Comparison of ENCODE assay signal across 10 mouse cellular contexts in the genomic region with DNA sequence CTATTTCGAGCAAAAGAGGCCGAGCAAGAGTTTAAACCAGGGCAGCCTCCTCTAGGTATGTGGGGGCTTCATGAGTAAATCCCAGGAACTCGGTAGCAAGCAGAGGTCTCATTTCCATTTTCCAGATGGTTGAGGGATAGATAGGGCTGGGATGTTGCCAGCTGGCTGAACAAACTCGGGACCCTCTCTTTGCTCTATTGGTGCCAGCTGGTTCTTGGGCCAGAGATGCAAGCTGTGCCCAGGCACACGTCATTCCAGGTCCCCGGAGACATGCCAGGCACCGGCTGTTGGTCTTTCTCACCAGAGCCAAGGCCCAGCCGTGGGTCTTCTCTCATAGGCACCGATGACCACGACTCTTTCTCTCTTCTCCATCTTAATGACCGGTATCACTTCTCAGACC.
DNase-seq lines count a peak whose midpoint lies in the region; ATAC-seq and TF ChIP-seq lines count a peak whose summit lies in the region.
"Had no signal": no experiment of that assay in that cellular context is flagged by ENCODE, and none has a peak within 500 bp of the region (broad histone marks: within the 10 kb centered on the region; RNA-seq: fewer than 3 reads in every experiment).

No protein-coding gene starts in this region.

- no peak for TF ChIP-seq POLR2A in MEL (IDR thresholded peaks at IDR 0.05; ENCODE audit: control insufficient read depth in 1 of 2, insufficient read depth in 1 of 2, low read depth in 1 of 2, low read length in 2 of 2, poor library complexity in 1 of 2)

- TF ChIP-seq CTCF in MEL (IDR thresholded peaks at IDR 0.05 in 2 of 3, conservative IDR thresholded peaks at IDR 0.05 in 1 of 3; ENCODE audit: control insufficient read depth in 1 of 3, insufficient read depth in 1 of 3, low read depth in 2 of 3, low read length in 3 of 3, poor library complexity in 1 of 3, severe bottlenecking in 1 of 3) = no peak

- ATAC-seq in heart, embryonic 11.5 days (replicated peaks; ENCODE audit: insufficient number of reproducible peaks, low FRiP score, low TSS enrichment) = no peak

- TF ChIP-seq EP300 in MEL (IDR thresholded peaks at IDR 0.05; ENCODE audit: low read depth in 1 of 2, low read length in 2 of 2) = no peak

- H3K27ac ChIP-seq in heart, embryonic 10.5 days = no peak overlapping the region
- no peak overlapping the region for H3K27ac ChIP-seq in heart, embryonic 11.5 days (ENCODE audit: low read depth, low read length)
- H3K27ac ChIP-seq in MEL (ENCODE audit: control insufficient read depth, low read depth, low read length) = no peak overlapping the region
- no peak overlapping the region for H3K27ac ChIP-seq in limb, embryonic 10.5 days
- H3K27ac ChIP-seq: embryonic facial prominence, embryonic 15.5 days; heart, embryonic 13.5 days had no signal

- peaks cover 29% of the 10 kb centered on the region for H3K4me1 ChIP-seq in heart, embryonic 10.5 days
- peaks cover 7% of the 10 kb centered on the region; the same call in 1 of the 2 replicates for H3K4me1 ChIP-seq in heart, embryonic 11.5 days (ENCODE audit: control insufficient read depth, insufficient read depth, low read length)
- H3K4me1 ChIP-seq in MEL (ENCODE audit: control insufficient read depth in 1 of 2, insufficient read depth in 2 of 2, low read length in 2 of 2) = peaks cover 3 to 11% of the 10 kb centered on the region in 2 experiments
- H3K4me1 ChIP-seq in limb, embryonic 10.5 days = peaks cover 14% of the 10 kb centered on the region; the same call in 1 of the 2 replicates

- H3K4me3 ChIP-seq in heart, embryonic 10.5 days = no peak overlapping the region
- H3K4me3 ChIP-seq in heart, embryonic 11.5 days (ENCODE audit: low read depth, low read length) = no peak overlapping the region
- H3K4me3 ChIP-seq in MEL (ENCODE audit: control insufficient read depth in 1 of 2, insufficient read depth in 1 of 2, low read depth in 2 of 2, low read length in 2 of 2) = peak overlapping the region; percentile 42 to 43; a peak in 3 of 4 replicates
- no peak overlapping the region for H3K4me3 ChIP-seq in limb, embryonic 10.5 days
- H3K4me3 ChIP-seq: embryonic facial prominence, embryonic 15.5 days; heart, embryonic 13.5 days had no signal

- TF ChIP-seq RAD21 in MEL (IDR thresholded peaks at IDR 0.05; ENCODE audit: low read depth, low read length) = no peak

- H3K36me3 ChIP-seq in heart, embryonic 10.5 days = no peaks in the 10 kb centered on the region
- no peaks in the 10 kb centered on the region for H3K36me3 ChIP-seq in heart, embryonic 11.5 days (ENCODE audit: control insufficient read depth, insufficient read depth, low read length)
- H3K36me3 ChIP-seq in MEL (ENCODE audit: control insufficient read depth in 1 of 2, insufficient read depth in 2 of 2, low read length in 2 of 2) = no peaks in the 10 kb centered on the region; a peak in 1 of 4 replicates
- no peaks in the 10 kb centered on the region for H3K36me3 ChIP-seq in limb, embryonic 10.5 days
- H3K36me3 ChIP-seq: embryonic facial prominence, embryonic 15.5 days; heart, embryonic 13.5 days had no signal

- no peaks in the 10 kb centered on the region for H3K9me3 ChIP-seq in heart, embryonic 10.5 days
- no peaks in the 10 kb centered on the region for H3K9me3 ChIP-seq in heart, embryonic 11.5 days (replicated peaks; ENCODE audit: control insufficient read depth, low read length)
- H3K9me3 ChIP-seq in MEL (replicated peaks; ENCODE audit: insufficient read depth, low read length) = no peaks in the 10 kb centered on the region
- no peaks in the 10 kb centered on the region for H3K9me3 ChIP-seq in limb, embryonic 10.5 days (replicated peaks)
- H3K9me3 ChIP-seq: embryonic facial prominence, embryonic 15.5 days; heart, embryonic 13.5 days had no signal

- DNase-seq in heart, embryonic 10.5 days (ENCODE audit: low spot score) = peak; percentile 63
- no peak for DNase-seq in MEL (ENCODE audit: low read depth, low spot score)
- DNase-seq in cerebellum, adult 9-10 months = peak; percentile 48
- DNase-seq in limb, embryonic 10.5 days (ENCODE audit: low spot score) = peak; percentile 18
- no peak for DNase-seq in kidney, adult 8-10 months
- no peak for DNase-seq in lung, postnatal 25 days (ENCODE audit: low spot score)
- DNase-seq in kidney, postnatal 4 days = no peak

- peaks cover 10% of the 10 kb centered on the region; the same call in 1 of the 2 replicates for H3K27me3 ChIP-seq in heart, embryonic 10.5 days (ENCODE audit: insufficient read depth, poor library complexity, severe bottlenecking)
- 0 out of 2 replicates have a peak, but pooled peaks cover 3% of the 10 kb centered on the region for H3K27me3 ChIP-seq in heart, embryonic 11.5 days (ENCODE audit: control insufficient read depth, insufficient read depth, low read length)
- H3K27me3 ChIP-seq in MEL (ENCODE audit: control insufficient read depth in 1 of 2, insufficient read depth in 2 of 2, low read length in 2 of 2) = no peaks in the 10 kb centered on the region
- H3K27me3 ChIP-seq in limb, embryonic 10.5 days (ENCODE audit: low read depth, poor library complexity, severe bottlenecking) = no peaks in the 10 kb centered on the region
- H3K27me3 ChIP-seq: embryonic facial prominence, embryonic 15.5 days had no signal

- WGBS in heart, embryonic 10.5 days = 86% methylated on average over 11 of the region's 11 CpGs
- 85% methylated on average over 11 of the region's 11 CpGs for WGBS in heart, embryonic 11.5 days (ENCODE audit: insufficient replicate concordance)
- 89% methylated on average over 11 of the region's 11 CpGs for WGBS in limb, embryonic 10.5 days

- H3K79me2 ChIP-seq in MEL (ENCODE audit: control insufficient read depth, insufficient read depth, low read length, poor library complexity) = no peaks in the 10 kb centered on the region

- no peak overlapping the region for H3K4me2 ChIP-seq in heart, embryonic 11.5 days
- H3K4me2 ChIP-seq: embryonic facial prominence, embryonic 15.5 days; heart, embryonic 13.5 days had no signal

- H3K9ac ChIP-seq in heart, embryonic 11.5 days (ENCODE audit: low read depth, low read length) = no peak overlapping the region
- H3K9ac ChIP-seq in MEL (ENCODE audit: control insufficient read depth, low read depth, low read length, poor library complexity, severe bottlenecking) = peak overlapping the region; percentile 37; the same call in 1 of the 2 replicates
- H3K9ac ChIP-seq: embryonic facial prominence, embryonic 15.5 days; heart, embryonic 13.5 days had no signal

TF ChIP-seq in MEL, 35 proteins besides CTCF, POLR2A, EP300 and RAD21:
- TF ChIP-seq ZC3H11A (IDR thresholded peaks at IDR 0.05; ENCODE audit: low read depth, low read length) (no peak), ZKSCAN1 (IDR thresholded peaks at IDR 0.05; ENCODE audit: low read depth, low read length) (no peak), SIN3A (IDR thresholded peaks at IDR 0.05; ENCODE audit: low read length) (no peak), GATA1 (IDR thresholded peaks at IDR 0.05; ENCODE audit: low read depth, low read length) (no peak), ZMIZ1 (IDR thresholded peaks at IDR 0.05; ENCODE audit: low read depth, low read length) (no peak), USF1 (IDR thresholded peaks at IDR 0.05; ENCODE audit: low read depth, low read length) (no peak), POLR2AphosphoS2 (IDR thresholded peaks at IDR 0.05; ENCODE audit: low read length) (no peak), RCOR1 (IDR thresholded peaks at IDR 0.05; ENCODE audit: low read depth, low read length) (no peak)
TF ChIP-seq in MEL: peak in this region for 0.

Comparison
In these comparisons a context has a peak if more than half of its experiments do, and no peak if none do; other contexts are left out.
1. DNase-seq: peak in heart, embryonic 10.5 days (single experiment), cerebellum, adult 9-10 months (single experiment) and limb, embryonic 10.5 days (single experiment); none in MEL (single experiment), kidney, adult 8-10 months (0 of 2), lung, postnatal 25 days (single experiment) and kidney, postnatal 4 days (0 of 2).
2. H3K4me3 ChIP-seq: peak in MEL (2 of 2); none in heart, embryonic 10.5 days (single experiment), heart, embryonic 11.5 days (single experiment) and limb, embryonic 10.5 days (single experiment).